Mouse (Mus musculus): ENCODE data around the gene 9130019O22Rik. TPM values are rescaled to one million over a fixed set of nuclear protein-coding genes. Genes with fewer than 3 reads are reported as not detected.
"Not testable (repeated sequence)": the region's sequence is repeated elsewhere in the genome, so short reads cannot be mapped to it uniquely, and the experiment has no call there.

The 9130019O22Rik gene
- polyA plus RNA-seq, 1 experiment from 2014 or later, result 6.7 TPM

DNA sequence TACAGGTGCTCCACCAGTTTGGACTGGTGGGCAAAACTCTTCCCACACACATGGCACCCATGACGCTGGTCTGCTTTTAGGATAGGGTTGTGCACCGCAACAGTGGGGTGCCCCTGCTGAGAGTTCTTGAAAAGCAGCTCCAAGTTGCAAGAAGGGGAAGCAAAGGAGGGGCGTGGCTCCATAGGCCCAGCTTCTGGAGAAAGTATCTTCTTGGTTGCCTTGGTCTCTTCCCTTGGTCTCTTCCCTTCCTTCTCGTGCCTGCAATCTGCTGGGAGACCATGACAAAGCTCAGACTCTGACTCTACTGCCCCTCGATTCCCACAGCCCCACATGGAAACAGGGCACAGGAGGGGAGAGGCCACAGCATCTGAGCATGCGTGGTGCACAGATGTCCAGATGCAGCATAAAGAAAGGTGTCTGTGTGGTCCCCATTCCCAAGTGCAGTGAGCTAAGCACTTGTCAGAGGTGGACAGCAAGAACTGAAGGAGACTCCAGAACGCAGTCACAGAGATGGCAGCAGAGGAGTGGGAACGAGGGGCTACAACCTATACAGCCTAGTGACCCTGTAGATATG, 5.4 kb upstream of the 9130019O22Rik start:
- no peak overlapping the region for H3K27ac ChIP-seq (replicated peaks; ENCODE audit: low read depth, low read length)
- DNase-seq (ENCODE audit: low spot score) (no peak), ATAC-seq (replicated peaks; ENCODE audit: insufficient number of reproducible peaks, low FRiP score, low TSS enrichment, low read depth) (no peak)
- peak overlapping the region; percentile 72; the same call in 1 of the 2 replicates for H3K9ac ChIP-seq (replicated peaks; ENCODE audit: low read length)
- no peaks in the 10 kb centered on the region for H3K4me1 ChIP-seq (ENCODE audit: control insufficient read depth, insufficient read depth, low read length)
- no peak overlapping the region for H3K4me3 ChIP-seq (ENCODE audit: low read depth, low read length)
- H3K27me3 ChIP-seq (ENCODE audit: control insufficient read depth, insufficient read depth, low read length), result no peaks in the 10 kb centered on the region
- H3K9me3 ChIP-seq (replicated peaks; ENCODE audit: control insufficient read depth, low read length), result no peaks in the 10 kb centered on the region
- peak overlapping the region; percentile 83 for H3K4me2 ChIP-seq (ENCODE audit: low read depth, low read length)
- H3K36me3 ChIP-seq (replicated peaks; ENCODE audit: control insufficient read depth, insufficient read depth, low read depth, low read length), result no peaks in the 10 kb centered on the region
- WGBS, result 88% methylated on average over 8 of the region's 8 CpGs

DNA sequence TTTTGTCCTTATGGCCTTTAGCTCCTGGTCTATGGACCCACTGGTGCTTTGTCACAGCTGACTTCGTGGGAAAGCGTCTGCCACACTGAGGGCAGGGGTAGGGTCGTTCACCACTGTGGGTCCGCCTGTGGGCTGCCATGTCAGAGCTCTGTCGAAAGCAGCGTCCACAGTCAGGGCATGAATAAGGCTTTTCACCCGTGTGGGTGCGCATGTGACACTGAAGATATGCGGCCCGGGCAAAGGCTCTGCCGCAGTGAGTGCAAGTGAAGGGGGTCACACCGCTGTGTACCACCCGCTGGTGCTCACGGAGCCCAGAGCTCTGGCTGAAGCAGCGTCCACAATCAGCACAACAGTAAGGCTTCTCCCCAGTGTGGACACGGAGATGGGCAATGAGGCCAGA, 4.6 kb upstream of the 9130019O22Rik start:
- no peak for ATAC-seq (replicated peaks; ENCODE audit: insufficient number of reproducible peaks, low FRiP score, low TSS enrichment, low read depth)
- 94% methylated on average over 16 of the region's 16 CpGs for WGBS
- no peak overlapping the region for H3K4me3 ChIP-seq (ENCODE audit: low read depth, low read length)

DNA sequence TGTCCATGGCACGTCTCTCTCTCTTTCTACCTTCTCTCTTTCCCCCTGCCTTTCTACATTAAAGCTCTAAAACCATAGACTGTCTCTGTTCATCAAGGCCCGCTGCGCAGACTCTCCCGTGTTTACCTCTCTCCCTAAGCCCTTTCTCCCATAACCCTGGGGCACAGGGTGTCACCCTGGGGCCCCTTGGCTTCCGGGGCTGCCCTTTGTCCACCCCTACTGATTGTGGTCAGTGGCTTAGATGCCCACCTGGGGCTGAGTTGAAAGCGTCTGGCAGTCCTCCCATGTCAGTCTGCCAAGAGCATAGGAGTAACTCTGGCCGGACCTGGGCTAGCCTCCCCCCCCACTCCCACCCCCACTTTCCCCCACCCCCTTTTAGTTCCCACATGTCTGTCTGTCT, 3.3 kb upstream of the 9130019O22Rik start:
- DNase-seq (ENCODE audit: low spot score) (no peak), ATAC-seq (replicated peaks; ENCODE audit: insufficient number of reproducible peaks, low FRiP score, low TSS enrichment, low read depth) (no peak)
- Histone ChIP-seq H3K4me3 (ENCODE audit: low read depth, low read length) (no peak overlapping the region), H3K4me2 (ENCODE audit: low read depth, low read length) (no peak overlapping the region), H3K4me1 (ENCODE audit: control insufficient read depth, insufficient read depth, low read length) (no peaks in the 10 kb centered on the region), H3K27me3 (ENCODE audit: control insufficient read depth, insufficient read depth, low read length) (no peaks in the 10 kb centered on the region), H3K9ac (replicated peaks; ENCODE audit: low read length) (no peak overlapping the region), H3K27ac (replicated peaks; ENCODE audit: low read depth, low read length) (no peak overlapping the region), H3K36me3 (replicated peaks; ENCODE audit: control insufficient read depth, insufficient read depth, low read depth, low read length) (no peaks in the 10 kb centered on the region), H3K9me3 (replicated peaks; ENCODE audit: control insufficient read depth, low read length) (no peaks in the 10 kb centered on the region)
- 79% methylated on average over 7 of the region's 7 CpGs for WGBS

More for the DNA sequence above, 4.6 kb upstream of the 9130019O22Rik start:
- no peak for DNase-seq (ENCODE audit: low spot score)
- H3K27ac ChIP-seq (replicated peaks; ENCODE audit: low read depth, low read length), result no peak overlapping the region
- no peak overlapping the region for H3K4me2 ChIP-seq (ENCODE audit: low read depth, low read length)
- no peaks in the 10 kb centered on the region for H3K4me1 ChIP-seq (ENCODE audit: control insufficient read depth, insufficient read depth, low read length)
- H3K36me3 ChIP-seq (replicated peaks; ENCODE audit: control insufficient read depth, insufficient read depth, low read depth, low read length), result no peaks in the 10 kb centered on the region
- H3K9ac ChIP-seq (replicated peaks; ENCODE audit: low read length), result no peak overlapping the region
- no peaks in the 10 kb centered on the region for H3K27me3 ChIP-seq (ENCODE audit: control insufficient read depth, insufficient read depth, low read length)
- no peaks in the 10 kb centered on the region for H3K9me3 ChIP-seq (replicated peaks; ENCODE audit: control insufficient read depth, low read length)

DNA sequence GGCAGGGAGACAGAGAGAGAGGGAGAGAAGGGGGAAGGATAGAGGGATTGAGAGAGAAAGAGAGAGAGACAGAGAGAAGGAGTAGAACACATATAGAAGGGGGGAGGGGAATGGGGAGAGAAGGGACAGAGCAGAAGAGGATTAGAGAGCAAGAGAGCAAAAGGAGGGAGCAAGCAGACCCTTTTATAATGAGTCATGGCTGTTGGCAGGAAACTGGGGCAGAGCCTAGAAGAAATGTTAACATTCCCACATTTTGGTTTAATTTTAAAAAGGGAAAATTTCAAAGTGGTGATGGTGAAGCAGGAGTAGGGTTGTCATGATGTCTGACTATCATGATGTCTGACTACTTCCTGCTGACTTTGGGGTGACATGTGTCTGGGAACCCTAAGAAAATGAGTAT, 1.2 kb upstream of the 9130019O22Rik start:
- H3K27ac ChIP-seq (replicated peaks; ENCODE audit: low read depth, low read length); ATAC-seq (replicated peaks; ENCODE audit: insufficient number of reproducible peaks, low FRiP score, low TSS enrichment, low read depth); H3K9ac ChIP-seq (replicated peaks; ENCODE audit: low read length); H3K4me2 ChIP-seq (ENCODE audit: low read depth, low read length); H3K9me3 ChIP-seq (replicated peaks; ENCODE audit: control insufficient read depth, low read length); DNase-seq (ENCODE audit: low spot score); H3K4me1 ChIP-seq (ENCODE audit: control insufficient read depth, insufficient read depth, low read length); H3K27me3 ChIP-seq (ENCODE audit: control insufficient read depth, insufficient read depth, low read length); H3K4me3 ChIP-seq (ENCODE audit: low read depth, low read length); H3K36me3 ChIP-seq (replicated peaks; ENCODE audit: control insufficient read depth, insufficient read depth, low read depth, low read length): not testable (repeated sequence)

DNA sequence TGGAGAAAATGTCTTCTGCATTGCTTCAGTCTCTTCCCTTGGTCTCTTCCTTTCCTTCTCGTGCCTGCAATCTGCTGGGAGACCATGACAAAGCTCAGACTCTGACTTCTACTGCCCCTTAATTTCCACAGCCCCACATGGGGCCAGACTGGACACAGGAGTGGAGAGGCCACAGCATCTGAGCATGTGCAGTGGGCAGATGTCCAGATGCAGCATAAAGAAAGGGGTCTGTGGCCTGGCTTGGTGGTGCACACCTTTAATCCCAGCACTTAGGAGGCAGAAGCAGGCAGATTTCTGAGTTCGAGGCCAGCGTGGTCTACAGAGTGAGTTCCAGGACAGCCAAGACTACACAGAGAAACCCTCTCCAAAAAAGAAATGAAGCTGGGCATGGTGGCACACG, 1.4 kb downstream of the 9130019O22Rik start:
- not testable (repeated sequence) for H3K27ac ChIP-seq (replicated peaks; ENCODE audit: low read depth, low read length); H3K36me3 ChIP-seq (replicated peaks; ENCODE audit: control insufficient read depth, insufficient read depth, low read depth, low read length); H3K4me1 ChIP-seq (ENCODE audit: control insufficient read depth, insufficient read depth, low read length); H3K27me3 ChIP-seq (ENCODE audit: control insufficient read depth, insufficient read depth, low read length); H3K9me3 ChIP-seq (replicated peaks; ENCODE audit: control insufficient read depth, low read length); H3K4me3 ChIP-seq (ENCODE audit: low read depth, low read length); H3K9ac ChIP-seq (replicated peaks; ENCODE audit: low read length); ATAC-seq (replicated peaks; ENCODE audit: insufficient number of reproducible peaks, low FRiP score, low TSS enrichment, low read depth); H3K4me2 ChIP-seq (ENCODE audit: low read depth, low read length); DNase-seq (ENCODE audit: low spot score)
- WGBS, result 87% methylated on average over 4 of the region's 4 CpGs

DNA sequence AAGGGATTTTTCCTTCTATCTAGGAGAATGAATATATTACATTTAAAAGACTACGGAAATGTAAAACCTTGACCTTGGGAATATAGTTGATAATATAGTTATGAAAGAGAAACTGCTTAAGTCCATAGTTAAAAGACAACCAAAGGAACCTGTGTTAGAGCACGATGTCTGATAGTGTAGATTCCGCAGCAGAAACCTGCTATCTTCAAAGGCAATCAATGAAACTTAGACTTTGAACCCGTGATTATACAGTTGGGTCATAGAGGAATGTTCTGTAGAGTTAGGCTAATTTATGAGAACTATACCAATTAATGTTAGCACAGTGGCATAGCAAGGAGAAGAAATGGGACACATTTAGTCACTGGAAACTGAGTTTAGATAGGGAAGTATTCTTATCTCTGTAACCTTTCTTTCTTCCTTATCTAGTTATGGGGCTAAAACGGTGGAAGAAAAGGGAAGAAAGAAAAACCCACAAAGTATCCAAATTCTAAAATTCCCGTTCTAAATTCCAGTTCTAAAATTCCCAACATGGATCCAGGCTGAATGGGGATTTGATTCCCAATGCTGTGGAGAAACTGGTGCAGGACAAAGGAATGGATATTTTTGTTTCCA, 8.6 kb downstream of the 9130019O22Rik start:
- Histone ChIP-seq H3K27ac (replicated peaks; ENCODE audit: low read depth, low read length) (no peak overlapping the region), H3K36me3 (replicated peaks; ENCODE audit: control insufficient read depth, insufficient read depth, low read depth, low read length) (no peaks in the 10 kb centered on the region), H3K9me3 (replicated peaks; ENCODE audit: control insufficient read depth, low read length) (no peaks in the 10 kb centered on the region), H3K27me3 (ENCODE audit: control insufficient read depth, insufficient read depth, low read length) (no peaks in the 10 kb centered on the region), H3K4me2 (ENCODE audit: low read depth, low read length) (no peak overlapping the region), H3K4me3 (ENCODE audit: low read depth, low read length) (no peak overlapping the region), H3K9ac (replicated peaks; ENCODE audit: low read length) (no peak overlapping the region), H3K4me1 (ENCODE audit: control insufficient read depth, insufficient read depth, low read length) (no peaks in the 10 kb centered on the region)
- ATAC-seq (replicated peaks; ENCODE audit: insufficient number of reproducible peaks, low FRiP score, low TSS enrichment, low read depth), result no peak
- no peak for DNase-seq (ENCODE audit: low spot score)
- 81% methylated on average over 6 of the region's 6 CpGs for WGBS

DNA sequence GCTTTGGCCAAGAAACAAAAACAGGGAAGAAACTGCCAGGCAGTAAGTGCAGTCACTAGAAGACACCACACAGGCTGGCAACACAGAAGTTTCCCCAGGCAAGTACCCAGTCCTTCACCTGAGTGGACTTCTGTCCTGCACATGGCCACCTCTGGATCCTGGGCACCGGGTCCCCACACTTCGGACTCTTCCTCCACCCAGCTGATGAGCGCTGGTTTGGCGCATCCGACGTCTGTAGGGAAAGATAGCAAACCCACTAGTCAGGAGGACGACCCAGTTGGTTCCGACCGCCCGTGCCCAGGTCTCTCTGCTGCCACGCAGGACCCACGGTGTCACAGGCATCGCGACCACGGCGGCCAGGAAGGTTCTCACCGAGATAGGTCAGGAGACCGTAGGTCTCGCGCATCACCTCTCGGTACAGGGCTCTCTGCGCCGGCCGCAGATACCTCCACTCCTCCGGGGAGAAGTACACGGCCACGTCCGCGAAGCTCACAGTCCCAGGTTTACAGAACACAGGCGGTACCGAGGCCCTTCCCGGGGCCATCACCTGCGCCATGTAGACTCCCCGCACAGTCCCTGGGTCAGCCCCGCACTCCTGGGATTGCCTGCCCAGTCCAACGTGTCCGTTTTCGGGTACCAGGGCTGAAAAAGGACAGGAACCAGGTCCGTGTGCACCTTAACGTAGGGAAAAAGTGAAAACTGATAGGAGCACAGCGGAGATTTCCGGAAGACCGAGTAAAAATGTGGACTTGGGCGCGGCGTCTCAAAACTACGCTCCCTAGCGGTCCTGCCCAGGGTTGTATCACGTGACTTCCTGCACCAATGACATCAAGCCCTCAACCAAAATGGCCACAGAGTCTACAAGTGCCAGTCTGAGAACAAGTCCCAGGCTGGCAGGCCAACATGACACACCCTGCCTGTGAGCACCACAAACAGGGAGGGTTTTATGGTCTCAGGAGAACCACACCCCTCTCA, 11.4 kb downstream of the 9130019O22Rik start, which contains the start of gene Zfp747:
Gene Zfp747 (minus strand): TSS at position 780 of the 975 bp plus-strand sequence.
- Histone ChIP-seq H3K4me3 (ENCODE audit: low read depth, low read length) (peak within 1 kb of the TSS; percentile 59), H3K9ac (replicated peaks; ENCODE audit: low read length) (peak within 1 kb of the TSS; percentile 74), H3K4me2 (ENCODE audit: low read depth, low read length) (peak within 1 kb of the TSS; percentile 78)
- H3K27ac ChIP-seq (replicated peaks; ENCODE audit: low read depth, low read length); H3K9me3 ChIP-seq (replicated peaks; ENCODE audit: control insufficient read depth, low read length); H3K4me1 ChIP-seq (ENCODE audit: control insufficient read depth, insufficient read depth, low read length); H3K36me3 ChIP-seq (replicated peaks; ENCODE audit: control insufficient read depth, insufficient read depth, low read depth, low read length); H3K27me3 ChIP-seq (ENCODE audit: control insufficient read depth, insufficient read depth, low read length): not testable (repeated sequence)
- ATAC-seq (replicated peaks; ENCODE audit: insufficient number of reproducible peaks, low FRiP score, low TSS enrichment, low read depth) (peak; percentile 86), DNase-seq (ENCODE audit: low spot score) (peak; percentile 94)
- 2% methylated on average over 47 of the region's 49 CpGs for WGBS

DNA sequence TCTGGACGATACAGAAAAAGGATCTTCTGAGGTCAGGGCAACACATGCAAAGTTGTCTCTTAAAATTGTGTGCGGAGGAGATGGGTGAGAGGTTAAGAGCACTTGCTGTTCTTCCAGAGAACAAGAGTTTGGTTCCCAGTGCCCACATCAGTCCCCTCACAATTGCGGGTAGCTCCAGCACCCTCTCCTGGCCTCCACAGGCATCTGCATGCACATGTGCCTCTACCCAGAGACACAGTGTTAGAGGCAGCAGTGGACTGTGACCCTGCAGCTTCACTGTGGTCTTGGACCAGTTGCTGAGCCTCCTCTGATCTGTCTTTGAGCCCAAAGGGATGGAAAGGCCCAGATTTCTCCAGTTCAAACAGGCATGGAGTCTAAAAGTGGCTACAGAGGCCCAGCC, 15.1 kb downstream of the 9130019O22Rik start:
- not testable (repeated sequence) for ATAC-seq (replicated peaks; ENCODE audit: insufficient number of reproducible peaks, low FRiP score, low TSS enrichment, low read depth); H3K4me3 ChIP-seq (ENCODE audit: low read depth, low read length); H3K9ac ChIP-seq (replicated peaks; ENCODE audit: low read length); H3K4me1 ChIP-seq (ENCODE audit: control insufficient read depth, insufficient read depth, low read length); H3K27ac ChIP-seq (replicated peaks; ENCODE audit: low read depth, low read length); H3K27me3 ChIP-seq (ENCODE audit: control insufficient read depth, insufficient read depth, low read length); H3K9me3 ChIP-seq (replicated peaks; ENCODE audit: control insufficient read depth, low read length); H3K4me2 ChIP-seq (ENCODE audit: low read depth, low read length); H3K36me3 ChIP-seq (replicated peaks; ENCODE audit: control insufficient read depth, insufficient read depth, low read depth, low read length); DNase-seq (ENCODE audit: low spot score)
- WGBS, result 87% methylated on average over 3 of the region's 3 CpGs

Measured in embryonic facial prominence, embryonic 11.5 days (tissue).